Mouse (Mus musculus) left cerebral cortex, adult 11 months (tissue): ENCODE results near the gene Coro6.

Experiments used
- DNase-seq: peaks from one replicate; pipeline ENCODE4 v3.0.0; 2022; ENCODE audit warnings: low spot score

Gene Coro6

DNA sequence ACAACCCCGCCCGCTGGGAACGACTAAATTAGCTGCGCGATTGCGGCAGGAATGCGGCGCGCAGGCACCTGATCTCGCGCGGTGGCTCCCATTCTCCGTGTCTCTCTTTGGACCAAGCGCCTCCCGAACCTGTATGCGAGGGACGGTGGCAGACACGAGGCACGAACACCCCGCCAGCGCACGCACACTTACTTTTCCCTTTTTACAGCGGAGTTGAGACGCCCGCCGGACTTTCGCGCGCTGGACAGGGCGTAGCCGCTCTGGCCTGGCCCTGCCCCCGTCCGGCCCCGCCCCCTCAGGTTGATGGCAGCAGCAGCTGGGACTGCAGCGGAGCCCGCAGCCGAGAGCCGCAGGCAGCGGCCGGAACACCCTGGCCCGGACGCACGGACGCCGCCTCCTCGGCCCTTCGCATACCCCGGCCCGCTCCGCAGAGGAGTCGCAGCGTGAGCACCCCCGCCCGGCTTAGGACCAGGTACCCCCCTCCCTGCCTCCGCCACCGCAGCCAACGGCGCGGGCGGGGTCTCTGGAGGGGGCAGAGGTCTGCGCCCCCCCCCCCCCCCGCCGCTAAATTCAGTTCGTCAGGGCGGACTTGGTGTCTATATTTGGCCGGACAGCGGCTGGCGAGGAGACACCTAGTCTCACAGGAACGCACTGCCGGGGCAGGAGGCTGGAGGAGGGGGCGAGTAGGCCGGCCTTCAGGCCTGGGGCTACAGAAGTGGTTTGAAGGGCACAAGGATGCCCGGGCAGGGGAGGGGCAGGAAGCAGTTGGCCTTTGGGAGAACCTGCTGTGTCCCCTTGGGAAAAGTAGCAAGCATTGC lies at the start of gene Coro6:
Gene Coro6 (plus strand): TSS at position 129 of the 818 bp plus-strand sequence.
- no peak for DNase-seq

DNA sequence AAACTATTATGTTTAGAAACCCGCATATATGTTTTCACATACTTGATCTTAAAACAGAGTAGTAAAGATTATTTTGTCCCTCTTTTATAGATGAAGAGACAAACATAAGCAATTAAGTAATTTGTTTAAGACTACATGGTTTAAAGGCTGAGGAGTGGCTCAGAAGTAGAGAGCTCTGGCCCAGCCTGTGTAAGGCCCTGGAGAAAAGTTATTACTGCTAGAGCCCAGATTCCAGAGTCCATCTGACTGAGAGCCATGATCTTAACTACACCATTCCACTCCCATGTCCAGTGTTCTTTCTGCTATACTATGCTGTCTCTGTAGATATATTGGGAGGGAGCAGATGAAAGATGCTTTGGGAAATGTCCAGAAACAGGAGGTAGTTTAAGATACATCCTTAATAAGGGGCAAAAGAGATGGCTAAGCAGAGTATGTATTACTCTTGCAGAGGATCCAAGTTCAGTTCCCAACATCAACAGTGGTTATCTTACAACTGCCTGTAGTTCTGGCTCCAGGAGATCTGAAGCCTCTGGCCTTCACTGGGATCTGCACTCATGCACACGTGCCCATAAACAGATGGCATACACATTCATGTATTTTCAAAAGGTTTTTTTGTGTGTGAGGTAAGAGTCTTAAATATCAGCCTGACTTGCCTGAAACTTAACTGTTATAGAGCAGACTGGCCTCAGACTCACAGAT lies 47.9 kb upstream of the Coro6 start:
- no peak for DNase-seq

DNA sequence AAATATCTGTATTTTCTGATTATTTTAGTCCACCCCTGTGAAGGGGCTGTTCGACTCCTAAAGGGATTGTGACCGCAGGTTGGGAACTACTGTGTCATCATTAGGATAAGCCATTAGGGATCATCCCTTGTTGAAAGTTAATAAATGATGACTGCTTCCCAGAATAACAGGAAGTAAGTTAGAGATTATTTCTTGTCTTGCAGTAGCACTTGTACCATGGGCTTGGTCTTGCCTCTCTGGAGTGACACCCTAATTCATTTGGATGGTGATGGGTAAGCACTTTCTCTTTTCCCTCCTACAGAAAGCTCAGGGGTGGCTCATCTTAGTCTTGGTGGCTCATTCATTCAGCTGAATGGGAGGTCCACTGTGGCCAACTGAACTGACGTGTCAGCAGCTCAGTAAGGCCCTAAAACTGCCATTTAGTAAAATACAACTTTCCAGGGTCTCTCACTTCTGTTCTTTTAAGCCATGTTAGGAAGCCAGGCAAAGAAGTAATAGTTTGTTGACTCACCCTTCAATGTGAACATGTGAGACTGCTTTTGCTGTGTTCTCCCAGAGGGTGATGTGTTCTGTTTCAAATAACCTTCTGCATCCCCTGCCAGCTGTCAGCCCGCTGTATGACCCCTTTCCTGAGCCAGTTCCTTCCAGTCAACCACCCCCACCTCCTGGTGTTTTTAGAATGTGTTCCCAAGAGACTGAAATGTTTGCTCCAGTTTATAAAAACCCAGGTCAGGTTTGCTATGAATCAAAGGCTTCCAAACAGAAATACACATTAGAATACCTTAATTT lies 45.8 kb upstream of the Coro6 start:
- DNase-seq, result no peak

- DNase-seq, result no peak
Measured at GRCm38 (mm10) chr11:77418021-77418420, 44.2 kb upstream of the Coro6 start.

DNA sequence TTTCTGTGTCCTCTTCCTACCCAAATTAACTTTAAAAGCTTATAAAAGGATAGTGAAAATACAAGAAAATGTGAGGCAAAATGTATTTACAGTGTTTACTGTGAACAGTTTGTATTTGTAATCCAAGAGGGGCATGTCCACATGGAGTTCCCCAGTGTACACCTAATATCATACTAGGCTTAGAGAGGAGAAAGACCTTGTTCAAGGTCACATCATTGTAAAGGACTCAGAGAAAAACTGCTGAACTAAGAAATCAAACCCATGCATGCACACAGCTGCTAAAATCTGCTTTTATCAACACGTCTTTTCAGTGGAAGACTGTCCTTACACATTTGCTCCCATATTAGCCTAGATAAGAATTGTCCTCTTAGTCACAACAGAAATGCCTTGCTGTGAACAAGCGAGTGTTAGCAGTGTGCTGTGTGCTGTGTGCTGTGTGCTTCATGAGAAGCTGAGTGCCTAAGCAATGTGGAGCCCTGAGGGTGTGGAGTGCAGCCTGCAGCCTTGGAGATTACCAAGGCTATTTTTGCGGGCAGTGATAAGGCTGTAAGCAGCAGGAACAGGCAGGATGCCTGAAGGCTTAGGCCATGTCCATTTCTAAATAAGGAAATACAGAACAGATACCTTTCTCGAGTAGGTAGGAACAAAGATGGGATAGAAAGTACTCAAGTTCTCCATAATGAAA lies 38.9 kb upstream of the Coro6 start:
- no peak for DNase-seq

- no peak for DNase-seq
Measured at GRCm38 (mm10) chr11:77428446-77428845, 33.8 kb upstream of the Coro6 start.

GRCm38 (mm10) chr11:77437026-77437425 lies 25.2 kb upstream of the Coro6 start:
- DNase-seq, result no peak

DNA sequence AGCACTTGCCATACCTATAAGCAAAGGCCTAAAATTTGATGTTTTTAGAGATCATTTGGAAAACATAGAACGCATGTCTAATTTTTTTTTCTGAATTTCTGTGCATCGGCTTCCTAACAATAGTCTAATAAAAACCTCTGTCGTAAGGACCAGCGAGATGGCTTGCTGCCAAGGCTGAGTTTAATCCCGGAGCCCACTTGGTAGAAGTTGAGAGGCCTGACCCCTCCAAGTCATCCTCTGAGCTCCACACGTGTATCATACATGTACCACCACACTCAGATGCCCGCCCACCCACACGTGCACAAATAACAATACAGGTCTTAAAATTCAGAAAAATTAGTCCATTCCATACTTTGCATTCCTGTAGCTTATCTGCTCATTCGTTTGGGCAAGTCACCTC lies 22.1 kb upstream of the Coro6 start:
- DNase-seq, result no peak

GRCm38 (mm10) chr11:77441020-77441419 lies 21.2 kb upstream of the Coro6 start:
- DNase-seq, result no peak

GRCm38 (mm10) chr11:77442186-77443170 lies 19.7 kb upstream of the Coro6 start:
- DNase-seq, result no peak

DNA sequence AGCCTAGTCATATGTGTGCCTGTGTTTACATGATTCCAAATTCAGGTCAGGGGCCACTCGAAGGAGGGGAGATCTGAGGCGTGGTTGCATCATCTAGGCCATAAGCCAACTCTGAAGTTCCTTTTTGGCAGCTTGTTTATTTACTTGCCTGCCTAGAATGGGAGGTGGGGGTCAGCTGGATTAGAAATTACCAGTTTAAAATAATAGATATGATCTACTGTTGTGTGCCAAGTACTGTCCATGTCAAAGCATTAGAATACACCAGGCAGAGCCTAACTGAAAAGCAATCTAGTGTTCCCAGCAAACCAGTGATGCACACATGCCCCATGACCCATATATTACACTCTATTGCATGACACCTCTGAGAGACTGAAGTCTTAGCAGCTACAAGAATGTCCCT lies 17.3 kb upstream of the Coro6 start:
- no peak for DNase-seq

GRCm38 (mm10) chr11:77446628-77447041 lies 15.6 kb upstream of the Coro6 start:
- DNase-seq, result no peak

DNA sequence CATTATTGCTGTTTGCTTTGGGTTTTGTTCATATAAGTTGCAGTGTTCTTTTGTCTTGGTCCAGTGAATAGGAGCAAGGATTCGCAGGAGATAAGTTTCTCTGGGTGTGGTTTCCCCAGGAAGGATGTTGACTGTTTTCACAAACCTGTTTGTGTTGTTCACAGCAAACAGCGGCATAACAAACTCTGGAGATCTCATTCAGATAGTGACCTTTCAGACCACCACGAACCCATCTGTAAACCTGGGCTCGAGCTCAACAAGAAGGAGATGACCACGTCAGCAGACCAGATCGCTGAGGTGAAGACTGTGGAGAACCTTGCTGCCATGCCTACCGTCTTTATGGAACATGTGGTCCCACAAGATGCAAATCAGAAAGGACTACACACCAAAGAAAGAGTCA lies 13.0 kb upstream of the Coro6 start:
- no peak for DNase-seq

- no peak for DNase-seq
Measured at GRCm38 (mm10) chr11:77451670-77452069, 10.5 kb upstream of the Coro6 start.

GRCm38 (mm10) chr11:77453388-77453787 lies 8.8 kb upstream of the Coro6 start:
- DNase-seq, result no peak

DNA sequence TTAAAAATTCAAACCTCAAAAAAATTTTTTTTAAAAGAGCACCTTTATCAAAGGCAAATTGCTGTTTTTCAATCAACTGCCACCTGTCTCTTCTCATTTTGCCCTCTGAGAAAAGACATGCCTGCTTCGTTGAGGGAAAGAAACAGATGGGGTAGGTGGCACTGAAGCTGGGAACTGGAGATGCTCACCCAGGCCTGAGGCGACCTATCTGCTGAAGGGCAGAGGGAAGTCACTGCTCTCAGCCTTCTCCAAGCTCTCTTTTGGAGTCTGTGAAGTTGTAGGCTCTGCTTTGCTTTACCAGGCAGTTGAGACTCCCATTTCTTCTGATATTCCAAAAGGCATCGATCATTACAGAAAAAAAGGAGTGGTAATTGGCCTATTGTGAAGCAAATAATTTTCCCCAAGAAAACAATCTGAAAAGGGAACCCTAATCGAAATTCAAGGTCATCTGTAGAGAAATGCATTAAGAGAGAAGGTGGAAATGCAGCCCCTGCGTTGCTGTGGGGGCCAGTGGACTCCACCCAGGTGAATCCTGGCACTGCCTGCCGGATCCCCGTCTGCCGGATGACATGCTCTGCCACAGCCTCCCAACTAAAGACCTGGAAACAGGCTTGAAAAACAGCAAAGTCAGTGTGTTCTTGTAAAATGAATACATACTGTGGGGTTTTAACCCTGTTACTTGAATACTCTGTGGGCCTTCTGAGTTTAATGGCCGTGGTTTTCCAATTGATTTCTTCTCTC lies 6.3 kb upstream of the Coro6 start:
- no peak for DNase-seq

GRCm38 (mm10) chr11:77456866-77457265 lies 5.3 kb upstream of the Coro6 start:
- DNase-seq, result no peak

- DNase-seq, result no peak
Measured at GRCm38 (mm10) chr11:77461856-77462255, 355 bp upstream of the Coro6 start.

- DNase-seq, result no peak
Measured at GRCm38 (mm10) chr11:77463101-77463445, 862 bp downstream of the Coro6 start.

- no peak for DNase-seq
Measured at GRCm38 (mm10) chr11:77463786-77464185, 1.6 kb downstream of the Coro6 start.
